Mouse (Mus musculus): ENCODE data around the gene Eps8l3. TPM values are rescaled to one million over a fixed set of nuclear protein-coding genes. Genes with fewer than 3 reads are reported as not detected.
"Not testable (repeated sequence)": the region's sequence is repeated elsewhere in the genome, so short reads cannot be mapped to it uniquely, and the experiment has no call there.

Eps8l3 gene
- polyA plus RNA-seq, 1 experiment from 2014 or later = not detected

- Histone ChIP-seq H3K9ac (ENCODE audit: low read depth, low read length) (no peak overlapping the region), H3K4me2 (ENCODE audit: low read depth, low read length) (no peak overlapping the region), H3K4me1 (ENCODE audit: control insufficient read depth, insufficient read depth, low read length) (no peaks in the 10 kb centered on the region; the same call in 1 of the 2 replicates), H3K9me3 (ENCODE audit: control insufficient read depth, low read length) (no peaks in the 10 kb centered on the region), H3K27me3 (replicated peaks; ENCODE audit: control insufficient read depth, insufficient read depth, low read length) (no peaks in the 10 kb centered on the region), H3K4me3 (ENCODE audit: low read depth, low read length) (no peak overlapping the region), H3K27ac (replicated peaks; ENCODE audit: low read depth, low read length) (no peak overlapping the region), H3K36me3 (ENCODE audit: control insufficient read depth, insufficient read depth, low read length) (no peaks in the 10 kb centered on the region)
- WGBS = 71% methylated on average over 6 of the region's 6 CpGs
- ATAC-seq (ENCODE audit: low read depth) (no peak), DNase-seq (ENCODE audit: low spot score) (no peak)
Measured at GRCm38 (mm10) chr3:107857646-107858045, 19.4 kb upstream of the Eps8l3 start.

- not testable (repeated sequence) for ATAC-seq (ENCODE audit: low read depth); H3K4me1 ChIP-seq (ENCODE audit: control insufficient read depth, insufficient read depth, low read length); H3K9me3 ChIP-seq (ENCODE audit: control insufficient read depth, low read length); H3K4me3 ChIP-seq (ENCODE audit: low read depth, low read length); H3K27ac ChIP-seq (replicated peaks; ENCODE audit: low read depth, low read length); H3K36me3 ChIP-seq (ENCODE audit: control insufficient read depth, insufficient read depth, low read length); H3K27me3 ChIP-seq (replicated peaks; ENCODE audit: control insufficient read depth, insufficient read depth, low read length); DNase-seq (ENCODE audit: low spot score); H3K4me2 ChIP-seq (ENCODE audit: low read depth, low read length); H3K9ac ChIP-seq (ENCODE audit: low read depth, low read length)
- 79% methylated on average over 5 of the region's 5 CpGs for WGBS
Measured at GRCm38 (mm10) chr3:107861483-107861882, 15.5 kb upstream of the Eps8l3 start.

- ATAC-seq (ENCODE audit: low read depth) (no peak), DNase-seq (ENCODE audit: low spot score) (no peak)
- Histone ChIP-seq H3K9ac (ENCODE audit: low read depth, low read length) (no peak overlapping the region), H3K36me3 (ENCODE audit: control insufficient read depth, insufficient read depth, low read length) (no peaks in the 10 kb centered on the region), H3K27ac (replicated peaks; ENCODE audit: low read depth, low read length) (no peak overlapping the region), H3K27me3 (replicated peaks; ENCODE audit: control insufficient read depth, insufficient read depth, low read length) (no peaks in the 10 kb centered on the region), H3K9me3 (ENCODE audit: control insufficient read depth, low read length) (no peaks in the 10 kb centered on the region), H3K4me3 (ENCODE audit: low read depth, low read length) (no peak overlapping the region), H3K4me2 (ENCODE audit: low read depth, low read length) (no peak overlapping the region), H3K4me1 (ENCODE audit: control insufficient read depth, insufficient read depth, low read length) (no peaks in the 10 kb centered on the region)
- WGBS = 69% methylated on average over 2 of the region's 2 CpGs
Measured at GRCm38 (mm10) chr3:107862471-107862870, 14.6 kb upstream of the Eps8l3 start.

- H3K4me3 ChIP-seq (ENCODE audit: low read depth, low read length) = no peak overlapping the region
- no peaks in the 10 kb centered on the region for H3K4me1 ChIP-seq (ENCODE audit: control insufficient read depth, insufficient read depth, low read length)
- ATAC-seq (ENCODE audit: low read depth) (no peak), DNase-seq (ENCODE audit: low spot score) (no peak)
- no peaks in the 10 kb centered on the region for H3K36me3 ChIP-seq (ENCODE audit: control insufficient read depth, insufficient read depth, low read length)
- H3K27ac ChIP-seq (replicated peaks; ENCODE audit: low read depth, low read length) = no peak overlapping the region
- H3K27me3 ChIP-seq (replicated peaks; ENCODE audit: control insufficient read depth, insufficient read depth, low read length) = no peaks in the 10 kb centered on the region
- no peak overlapping the region for H3K9ac ChIP-seq (ENCODE audit: low read depth, low read length)
- H3K4me2 ChIP-seq (ENCODE audit: low read depth, low read length) = no peak overlapping the region
- no peaks in the 10 kb centered on the region for H3K9me3 ChIP-seq (ENCODE audit: control insufficient read depth, low read length)
- WGBS = 79% methylated on average over 5 of the region's 5 CpGs
Measured at GRCm38 (mm10) chr3:107863471-107863870, 13.6 kb upstream of the Eps8l3 start.

- Histone ChIP-seq H3K4me1 (ENCODE audit: control insufficient read depth, insufficient read depth, low read length) (0 out of 2 replicates have a peak, but pooled peaks cover 2% of the 10 kb centered on the region), H3K4me2 (ENCODE audit: low read depth, low read length) (no peak overlapping the region), H3K9ac (ENCODE audit: low read depth, low read length) (no peak overlapping the region), H3K36me3 (ENCODE audit: control insufficient read depth, insufficient read depth, low read length) (no peaks in the 10 kb centered on the region), H3K4me3 (ENCODE audit: low read depth, low read length) (no peak overlapping the region), H3K27ac (replicated peaks; ENCODE audit: low read depth, low read length) (no peak overlapping the region), H3K27me3 (replicated peaks; ENCODE audit: control insufficient read depth, insufficient read depth, low read length) (no peaks in the 10 kb centered on the region), H3K9me3 (ENCODE audit: control insufficient read depth, low read length) (no peaks in the 10 kb centered on the region)
- 6% methylated on average over 2 of the region's 2 CpGs for WGBS
- ATAC-seq (ENCODE audit: low read depth) (peak; percentile 82), DNase-seq (ENCODE audit: low spot score) (peak; percentile 88)
Measured at GRCm38 (mm10) chr3:107863898-107864603, 13.0 kb upstream of the Eps8l3 start.

GRCm38 (mm10) chr3:107865364-107866091, 11.5 kb upstream of the Eps8l3 start:
- DNase-seq (ENCODE audit: low spot score) = no peak
- no peak for ATAC-seq (ENCODE audit: low read depth)
- 0 out of 2 replicates have a peak, but pooled peaks cover 3% of the 10 kb centered on the region for H3K4me1 ChIP-seq (ENCODE audit: control insufficient read depth, insufficient read depth, low read length)
- WGBS = 66% methylated on average over 10 of the region's 10 CpGs
- no peaks in the 10 kb centered on the region for H3K9me3 ChIP-seq (ENCODE audit: control insufficient read depth, low read length)
- no peak overlapping the region for H3K27ac ChIP-seq (replicated peaks; ENCODE audit: low read depth, low read length)
- H3K4me3 ChIP-seq (ENCODE audit: low read depth, low read length) = no peak overlapping the region
- no peaks in the 10 kb centered on the region for H3K36me3 ChIP-seq (ENCODE audit: control insufficient read depth, insufficient read depth, low read length)
- H3K4me2 ChIP-seq (ENCODE audit: low read depth, low read length) = no peak overlapping the region
- H3K27me3 ChIP-seq (replicated peaks; ENCODE audit: control insufficient read depth, insufficient read depth, low read length) = no peaks in the 10 kb centered on the region
- H3K9ac ChIP-seq (ENCODE audit: low read depth, low read length) = no peak overlapping the region

GRCm38 (mm10) chr3:107867086-107867485, 9.9 kb upstream of the Eps8l3 start:
- DNase-seq (ENCODE audit: low spot score) (peak; percentile 90), ATAC-seq (ENCODE audit: low read depth) (peak; percentile 66)
- H3K9me3 ChIP-seq (ENCODE audit: control insufficient read depth, low read length) = no peaks in the 10 kb centered on the region
- H3K27ac ChIP-seq (replicated peaks; ENCODE audit: low read depth, low read length) = no peak overlapping the region
- H3K27me3 ChIP-seq (replicated peaks; ENCODE audit: control insufficient read depth, insufficient read depth, low read length) = no peaks in the 10 kb centered on the region
- H3K9ac ChIP-seq (ENCODE audit: low read depth, low read length) = no peak overlapping the region
- no peak overlapping the region for H3K4me2 ChIP-seq (ENCODE audit: low read depth, low read length)
- no peaks in the 10 kb centered on the region for H3K36me3 ChIP-seq (ENCODE audit: control insufficient read depth, insufficient read depth, low read length)
- 0 out of 2 replicates have a peak, but pooled peaks cover 3% of the 10 kb centered on the region for H3K4me1 ChIP-seq (ENCODE audit: control insufficient read depth, insufficient read depth, low read length)
- H3K4me3 ChIP-seq (ENCODE audit: low read depth, low read length) = no peak overlapping the region
- WGBS = 6% methylated on average over 8 of the region's 8 CpGs

GRCm38 (mm10) chr3:107868452-107868851, 8.6 kb upstream of the Eps8l3 start:
- H3K4me1 ChIP-seq (ENCODE audit: control insufficient read depth, insufficient read depth, low read length) = 0 out of 2 replicates have a peak, but pooled peaks cover 3% of the 10 kb centered on the region
- H3K4me2 ChIP-seq (ENCODE audit: low read depth, low read length) = no peak overlapping the region
- H3K9me3 ChIP-seq (ENCODE audit: control insufficient read depth, low read length) = no peaks in the 10 kb centered on the region
- DNase-seq (ENCODE audit: low spot score) (no peak), ATAC-seq (ENCODE audit: low read depth) (no peak)
- WGBS = 83% methylated on average over 21 of the region's 22 CpGs
- H3K9ac ChIP-seq (ENCODE audit: low read depth, low read length) = no peak overlapping the region
- no peaks in the 10 kb centered on the region for H3K36me3 ChIP-seq (ENCODE audit: control insufficient read depth, insufficient read depth, low read length)
- H3K4me3 ChIP-seq (ENCODE audit: low read depth, low read length) = no peak overlapping the region
- no peak overlapping the region for H3K27ac ChIP-seq (replicated peaks; ENCODE audit: low read depth, low read length)
- H3K27me3 ChIP-seq (replicated peaks; ENCODE audit: control insufficient read depth, insufficient read depth, low read length) = no peaks in the 10 kb centered on the region

All from embryonic facial prominence, embryonic 14.5 days (tissue).